Mouse (Mus musculus) kidney, embryonic 14.5 days (tissue): ENCODE measurements at regions not wholly inside any gene's neighbourhood (a gene's known extent, or its start where the extent isn't known, plus 50 kb on each side); places are given as distances from the start of the nearest gene placed in this dataset.

Experiments
- ATAC-seq: fragments of 200-750 bp; cut with Nextera tagmentation; 2 replicates; pipeline ENCODE4 v1.8.0; 2017; ENCODE audit warnings: moderate number of reproducible peaks, mild to moderate bottlenecking, moderate TSS enrichment, moderate library complexity; ENCODE audit not compliant: low FRiP score, low TSS enrichment
- H3K27ac ChIP-seq: fragments of 300-500 bp; sonication (generic); 2 replicates; pipeline ENCODE4 v1.5.1; 2014; ENCODE audit warnings: low read depth, mild to moderate bottlenecking, low read length, moderate library complexity, mixed read lengths
- H3K27me3 ChIP-seq: fragments of 300-500 bp; sonication (generic); 2 replicates; pipeline ENCODE4 v1.6.1; 2014; ENCODE audit warnings: mild to moderate bottlenecking, low read length; ENCODE audit not compliant: control insufficient read depth, insufficient read depth
- H3K36me3 ChIP-seq: fragments of 300-500 bp; sonication (generic); 2 replicates; pipeline ENCODE4 v1.6.1; 2014; ENCODE audit warnings: low read length, mixed read lengths; ENCODE audit not compliant: control insufficient read depth, insufficient read depth
- H3K4me1 ChIP-seq: fragments of 300-500 bp; sonication (generic); 2 replicates; pipeline ENCODE4 v1.6.1; 2014; ENCODE audit warnings: low read length, mixed read lengths; ENCODE audit not compliant: control insufficient read depth, insufficient read depth
- H3K4me2 ChIP-seq: fragments of 300-500 bp; sonication (generic); replicated peaks from 2 replicates; pipeline ENCODE4 v1.6.1; 2014; ENCODE audit warnings: low read depth, mild to moderate bottlenecking, low read length
- H3K4me3 ChIP-seq: fragments of 300-500 bp; sonication (generic); 2 replicates; pipeline ENCODE4 v1.5.1; 2014; ENCODE audit warnings: mild to moderate bottlenecking, low read length
- H3K9ac ChIP-seq: fragments of 300-500 bp; sonication (generic); 2 replicates; pipeline ENCODE4 v1.6.1; 2014; ENCODE audit warnings: low read depth, mild to moderate bottlenecking, low read length, moderate library complexity
- H3K9me3 ChIP-seq: fragments of 300-500 bp; sonication (generic); 2 replicates; pipeline ENCODE4 v1.6.1; 2016; ENCODE audit warnings: low read length; ENCODE audit not compliant: control insufficient read depth
- WGBS: fragments of 180-500 bp; shearing (Covaris S2); extraction: QIAGEN DNeasy Blood & Tissue Kit; methylation state at CpG from one replicate; pipeline ENCODE4 v1.1.7; 2014; 5-methylcytosine and 5-hydroxymethylcytosine counted together

DNA sequence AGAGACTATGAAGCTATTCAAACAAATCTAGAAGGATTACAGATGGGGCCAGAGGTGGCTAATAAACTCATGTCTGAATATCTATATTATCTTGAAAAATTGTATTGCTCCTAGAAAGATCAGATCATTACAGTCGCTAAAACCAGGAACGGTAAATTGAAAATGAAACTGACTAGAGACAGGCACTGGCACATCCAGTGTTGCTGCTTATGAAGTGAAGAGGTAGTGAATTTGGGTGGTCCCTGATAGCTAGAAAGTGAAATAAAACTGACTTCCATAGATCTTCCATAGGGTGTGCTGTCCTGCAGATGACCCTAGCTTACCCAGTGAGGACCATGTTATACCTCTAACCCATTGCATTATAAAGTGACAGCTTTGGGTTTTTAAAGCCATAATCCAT lies 251.6 kb downstream of the Lipi start:
- Histone ChIP-seq H3K4me2 (no peak overlapping the region), H3K4me3 (no peak overlapping the region), H3K27me3 (no peaks in the 10 kb centered on the region), H3K9ac (no peak overlapping the region), H3K27ac (no peak overlapping the region), H3K4me1 (no peaks in the 10 kb centered on the region), H3K36me3 (no peaks in the 10 kb centered on the region), H3K9me3 (no peaks in the 10 kb centered on the region)
- ATAC-seq, result no peak
- 80% methylated on average over 2 of the region's 2 CpGs for WGBS

GRCm38 (mm10) chr16:75333750-75334149 lies 252.1 kb downstream of the Lipi start:
- no peak for ATAC-seq
- H3K4me2 ChIP-seq, result no peak overlapping the region
- no peak overlapping the region for H3K4me3 ChIP-seq
- H3K36me3 ChIP-seq, result no peaks in the 10 kb centered on the region
- H3K9ac ChIP-seq, result no peak overlapping the region
- H3K9me3 ChIP-seq, result no peaks in the 10 kb centered on the region
- 83% methylated on average over 4 of the region's 5 CpGs for WGBS
- no peaks in the 10 kb centered on the region for H3K27me3 ChIP-seq
- no peak overlapping the region for H3K27ac ChIP-seq
- H3K4me1 ChIP-seq, result no peaks in the 10 kb centered on the region

DNA sequence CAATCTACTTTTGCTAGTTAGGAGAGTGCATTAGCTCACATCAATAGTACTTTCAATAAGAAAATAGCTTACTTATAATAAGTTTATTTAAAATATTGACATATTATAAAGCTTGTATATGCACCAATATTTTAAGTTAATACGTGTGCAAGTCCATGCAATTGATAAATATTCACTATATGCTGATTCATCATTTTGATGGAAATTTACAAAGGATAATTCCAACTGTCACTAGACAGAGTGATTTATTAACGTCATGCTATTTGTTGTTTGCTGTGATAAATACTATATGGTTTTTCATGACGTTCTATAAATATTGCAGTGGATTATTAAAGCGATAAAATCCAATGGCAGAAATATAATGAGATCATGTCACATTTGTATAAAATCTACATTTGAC lies 253.0 kb downstream of the Lipi start:
- ATAC-seq, result no peak

GRCm38 (mm10) chr16:75325296-75325695 lies 260.6 kb downstream of the Lipi start:
- Histone ChIP-seq H3K4me2 (no peak overlapping the region), H3K9me3 (no peaks in the 10 kb centered on the region), H3K9ac (no peak overlapping the region), H3K4me1 (no peaks in the 10 kb centered on the region), H3K27ac (no peak overlapping the region), H3K4me3 (no peak overlapping the region), H3K27me3 (no peaks in the 10 kb centered on the region), H3K36me3 (no peaks in the 10 kb centered on the region)
- 72% methylated on average over 1 of the region's 1 CpGs for WGBS
- ATAC-seq, result no peak

More for the DNA sequence above, 253.0 kb downstream of the Lipi start:
- no peaks in the 10 kb centered on the region for H3K4me1 ChIP-seq
- WGBS, result 89% methylated on average over 4 of the region's 4 CpGs
- no peak overlapping the region for H3K4me3 ChIP-seq
- H3K27me3 ChIP-seq, result no peaks in the 10 kb centered on the region
- no peaks in the 10 kb centered on the region for H3K9me3 ChIP-seq
- H3K9ac ChIP-seq, result no peak overlapping the region
- H3K36me3 ChIP-seq, result no peaks in the 10 kb centered on the region
- no peak overlapping the region for H3K27ac ChIP-seq
- no peak overlapping the region for H3K4me2 ChIP-seq

GRCm38 (mm10) chr16:75304743-75305142 lies 281.1 kb downstream of the Lipi start:
- Histone ChIP-seq H3K27ac (no peak overlapping the region), H3K4me1 (no peaks in the 10 kb centered on the region), H3K9ac (no peak overlapping the region), H3K27me3 (no peaks in the 10 kb centered on the region), H3K9me3 (no peaks in the 10 kb centered on the region), H3K4me2 (no peak overlapping the region), H3K36me3 (no peaks in the 10 kb centered on the region), H3K4me3 (no peak overlapping the region)
- no peak for ATAC-seq
- WGBS, result 73% methylated on average over 4 of the region's 4 CpGs

GRCm38 (mm10) chr16:75297416-75297815 lies 288.4 kb downstream of the Lipi start:
- Histone ChIP-seq H3K4me1 (no peaks in the 10 kb centered on the region), H3K9me3 (no peaks in the 10 kb centered on the region), H3K36me3 (no peaks in the 10 kb centered on the region), H3K9ac (no peak overlapping the region), H3K4me3 (no peak overlapping the region), H3K27me3 (no peaks in the 10 kb centered on the region), H3K27ac (no peak overlapping the region), H3K4me2 (no peak overlapping the region)
- 95% methylated on average over 3 of the region's 3 CpGs for WGBS
- no peak for ATAC-seq

GRCm38 (mm10) chr16:75292736-75293428 lies 293.0 kb downstream of the Lipi start:
- Histone ChIP-seq H3K4me2 (no peak overlapping the region), H3K9me3 (no peaks in the 10 kb centered on the region), H3K27ac (no peak overlapping the region), H3K27me3 (no peaks in the 10 kb centered on the region), H3K36me3 (no peaks in the 10 kb centered on the region), H3K4me3 (no peak overlapping the region), H3K9ac (no peak overlapping the region), H3K4me1 (no peaks in the 10 kb centered on the region)
- ATAC-seq, result no peak
- WGBS, result 58% methylated on average over 9 of the region's 9 CpGs

GRCm38 (mm10) chr16:75291194-75291593 lies 294.7 kb downstream of the Lipi start:
- Histone ChIP-seq H3K27me3 (no peaks in the 10 kb centered on the region), H3K9me3 (no peaks in the 10 kb centered on the region), H3K4me1 (no peaks in the 10 kb centered on the region), H3K27ac (no peak overlapping the region), H3K4me2 (no peak overlapping the region), H3K9ac (no peak overlapping the region), H3K36me3 (no peaks in the 10 kb centered on the region), H3K4me3 (no peak overlapping the region)
- 41% methylated on average over 4 of the region's 4 CpGs for WGBS
- ATAC-seq, result no peak

DNA sequence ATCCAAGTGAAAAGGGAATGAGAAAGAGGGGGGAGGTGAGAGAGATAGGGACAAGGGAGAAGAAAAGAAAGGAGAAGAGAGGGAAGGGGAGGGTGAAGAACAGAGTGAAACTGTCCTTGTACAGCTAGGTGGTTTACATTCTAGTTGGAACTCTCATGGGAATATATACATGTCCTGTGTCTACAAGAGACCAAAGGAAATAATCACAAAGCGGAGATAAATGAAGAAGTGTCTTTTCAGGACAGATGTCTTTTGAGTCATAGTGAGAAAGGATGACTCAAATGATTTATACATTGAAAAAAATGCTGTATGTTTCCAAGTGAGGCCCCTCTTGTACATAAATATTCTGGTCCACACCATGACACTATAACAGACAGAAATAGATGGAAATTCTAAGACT lies 298.7 kb downstream of the Lipi start:
- 78% methylated on average over 1 of the region's 1 CpGs for WGBS
- Histone ChIP-seq H3K4me3 (no peak overlapping the region), H3K36me3 (no peaks in the 10 kb centered on the region), H3K27me3 (no peaks in the 10 kb centered on the region), H3K9ac (no peak overlapping the region), H3K4me2 (no peak overlapping the region), H3K9me3 (no peaks in the 10 kb centered on the region), H3K27ac (no peak overlapping the region), H3K4me1 (no peaks in the 10 kb centered on the region)
- no peak for ATAC-seq
